Mouse (Mus musculus) lung, postnatal 25 days (tissue): ENCODE measurements at regions not wholly inside any gene's neighbourhood (a gene's known extent, or its start where the extent isn't known, plus 50 kb on each side); places are given as distances from the start of the nearest gene placed in this dataset.

Experiments
- DNase-seq: peaks from one replicate; pipeline ENCODE4 v3.0.0; 2022; ENCODE audit warnings: low spot score

DNA sequence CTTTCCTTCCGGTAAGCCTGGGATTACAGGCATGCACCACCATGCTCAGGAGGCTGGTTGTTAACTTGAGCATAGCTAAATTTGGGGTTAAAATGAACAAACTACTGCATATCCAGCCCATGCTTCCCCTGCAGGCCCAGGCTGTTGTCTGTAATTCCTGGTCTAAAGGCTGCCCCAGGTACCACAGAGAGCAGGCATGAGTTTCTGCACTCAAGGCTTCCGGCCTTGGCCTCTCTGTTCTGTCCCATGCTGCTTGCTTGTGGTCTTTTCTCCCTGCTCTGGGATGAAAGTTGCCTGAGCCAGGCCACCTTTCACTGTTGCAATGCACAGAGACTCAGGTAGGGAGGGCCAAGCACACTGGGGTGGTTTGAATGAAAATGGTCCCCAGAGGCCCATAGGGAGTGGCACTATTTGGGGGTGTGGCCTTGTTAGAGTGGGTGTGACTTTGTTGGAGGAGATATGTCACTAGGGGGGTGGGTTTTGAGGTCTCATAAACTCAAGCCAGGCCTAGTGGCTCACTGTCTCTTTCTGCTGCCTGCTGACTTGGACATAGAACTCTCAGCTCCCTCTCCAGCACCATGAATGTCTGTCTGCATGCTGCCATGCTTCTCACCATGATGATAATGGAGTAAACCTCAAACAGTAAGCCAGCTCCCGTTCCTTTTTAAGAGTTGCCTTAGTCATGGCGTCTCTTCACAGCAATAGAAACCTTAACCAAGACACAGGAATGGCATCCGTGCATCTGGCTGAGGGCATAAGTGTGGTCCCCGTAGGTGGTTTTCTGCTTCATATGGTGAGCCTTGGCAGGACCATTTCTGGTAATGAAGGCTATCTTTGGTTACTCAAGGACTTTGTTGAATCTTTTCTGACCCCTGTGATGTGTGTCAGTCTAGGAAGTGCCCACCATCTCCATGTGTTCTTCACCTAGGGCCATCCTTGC is 86.7 kb upstream of the Zfp366 start:
- no peak for DNase-seq

DNA sequence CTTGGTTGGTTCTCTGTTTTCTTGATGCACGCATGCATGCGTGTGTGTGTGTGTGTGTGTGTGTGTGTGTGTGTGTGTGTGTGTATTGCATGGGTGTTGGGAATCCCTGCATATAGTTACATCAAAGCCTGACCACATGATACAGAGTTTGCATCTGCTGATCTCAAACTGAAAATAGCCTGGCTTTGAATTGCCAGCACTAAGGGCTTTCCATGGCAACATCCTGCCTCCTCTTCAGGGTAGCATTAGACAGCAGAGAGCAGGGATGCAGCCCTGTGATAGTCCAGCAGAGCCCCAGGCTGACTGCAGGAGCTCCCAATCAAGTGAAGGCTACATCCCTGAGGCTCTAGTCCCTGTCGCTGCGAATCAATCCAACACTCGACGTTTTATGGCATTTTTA is 87.8 kb upstream of the Zfp366 start:
- DNase-seq = no peak

DNA sequence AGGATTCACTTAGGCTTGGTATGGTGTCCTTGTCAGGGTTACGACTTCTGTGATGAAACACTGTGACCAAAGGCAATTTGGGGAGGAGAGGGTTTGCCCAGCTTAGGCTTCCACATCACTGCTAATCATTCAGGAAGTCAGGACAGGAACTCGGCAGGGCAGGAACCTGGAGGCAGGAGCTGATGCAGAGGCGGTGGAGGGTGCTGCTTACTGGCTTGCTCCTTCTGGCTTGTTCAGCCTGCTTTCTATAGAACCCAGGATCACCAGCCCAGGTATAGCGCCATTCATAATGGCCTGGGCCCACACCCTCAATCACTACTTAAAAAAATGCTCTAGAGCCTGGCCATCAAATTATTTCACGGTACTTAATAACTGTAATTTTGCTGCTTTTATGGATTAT is 89.6 kb upstream of the Zfp366 start:
- no peak for DNase-seq

DNA sequence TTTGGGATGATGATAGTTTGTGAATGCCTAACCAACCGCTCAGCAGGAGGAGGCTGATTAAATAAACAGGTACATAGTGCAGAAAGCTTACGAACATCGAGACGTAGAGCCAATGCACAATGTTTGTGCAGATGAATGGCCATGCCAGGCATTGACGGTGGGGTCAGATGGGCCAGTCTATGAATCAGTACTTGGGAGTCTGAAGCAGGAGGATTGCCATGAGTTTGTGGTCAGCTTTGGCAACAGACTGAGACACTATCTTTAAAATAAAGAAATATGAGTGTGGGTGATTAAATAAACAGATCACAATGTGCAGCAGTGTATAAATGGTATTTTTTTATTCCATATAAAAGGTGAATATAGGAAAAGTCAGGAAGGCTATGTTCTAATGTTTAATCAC is 90.4 kb upstream of the Zfp366 start:
- DNase-seq = no peak

DNA sequence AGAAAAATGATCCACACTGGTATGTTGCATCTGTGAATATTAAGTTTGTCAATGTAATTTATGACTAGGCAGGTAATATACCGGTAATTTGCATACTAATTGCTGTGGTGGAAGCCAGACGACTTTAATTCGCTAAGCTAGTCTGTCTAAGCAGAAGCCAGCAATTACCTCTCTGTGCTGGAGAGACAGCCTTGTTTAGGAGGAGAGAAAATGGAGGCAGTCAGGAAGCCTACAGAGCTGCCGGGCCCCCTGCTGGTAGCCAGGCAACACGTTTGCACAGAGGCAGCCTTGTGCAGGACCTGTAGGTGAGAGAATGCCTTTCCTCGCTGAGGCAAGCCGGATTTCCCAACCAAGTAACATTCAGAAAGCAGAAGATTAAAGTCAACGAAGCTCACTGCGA is 91.4 kb upstream of the Zfp366 start:
- DNase-seq = peak; percentile 84

DNA sequence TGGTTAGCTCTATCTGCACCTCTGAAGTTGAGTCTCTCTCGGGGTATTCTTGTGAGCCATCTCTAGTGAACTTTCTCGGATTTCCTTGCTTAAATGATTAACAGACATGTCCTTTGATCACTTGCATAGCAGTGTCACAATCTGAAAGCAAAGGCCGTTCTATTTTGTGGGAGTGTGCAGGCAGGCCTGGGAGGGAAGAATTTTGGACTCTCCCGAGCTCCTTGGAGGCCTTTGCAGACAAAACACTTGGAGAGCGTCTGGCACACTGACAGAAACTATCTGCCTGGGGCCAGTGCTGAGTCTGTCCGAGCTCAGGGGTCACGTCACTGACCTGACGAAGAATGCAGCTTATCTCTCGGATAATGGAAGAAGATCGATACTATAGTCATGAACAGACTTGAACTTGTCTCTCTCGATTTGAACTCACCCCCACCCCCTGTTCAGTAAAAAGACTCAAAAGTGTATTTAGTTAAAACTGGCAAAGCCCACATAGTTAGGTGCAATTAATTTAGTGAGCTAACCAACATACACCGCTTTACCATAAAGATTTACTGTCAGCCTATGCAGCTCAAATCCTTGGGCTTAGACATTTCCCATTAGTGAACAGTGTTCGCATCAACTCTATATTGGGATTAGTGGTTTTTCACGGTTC is 92.2 kb upstream of the Zfp366 start:
- peak; percentile 27 for DNase-seq

DNA sequence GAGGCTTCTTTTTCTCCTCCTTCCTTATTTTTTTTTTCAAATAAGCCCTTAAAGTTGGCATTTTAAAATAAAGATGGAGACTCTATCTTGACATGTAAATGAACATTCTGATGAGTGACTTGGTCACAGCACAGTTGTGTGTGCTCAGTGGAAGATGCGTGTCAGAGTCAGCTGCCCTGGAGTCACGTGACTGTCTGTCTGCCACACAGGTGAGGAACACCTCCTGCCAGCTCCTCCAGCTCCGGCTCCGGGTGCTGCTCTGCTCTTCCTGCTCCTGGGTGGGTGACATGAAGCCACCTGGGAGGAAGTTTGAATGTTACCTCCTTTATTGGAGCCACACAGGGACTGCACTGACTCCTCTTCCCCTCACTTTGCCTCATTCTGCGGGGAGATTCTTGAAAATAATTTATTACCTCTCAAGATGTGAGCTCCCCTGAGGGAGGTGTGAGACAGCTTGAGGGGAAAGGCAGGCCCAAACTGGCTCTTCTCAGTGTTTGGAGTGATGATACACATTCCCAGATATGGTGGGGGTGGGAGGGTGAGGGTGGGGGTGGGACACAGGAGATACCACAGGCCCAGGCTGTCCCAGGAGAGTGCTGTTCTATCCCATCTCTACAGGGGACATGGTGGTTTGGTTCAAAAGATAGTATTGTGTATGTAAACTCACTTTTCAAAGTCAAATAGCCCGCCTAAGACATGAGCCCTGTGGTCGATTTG is 92.9 kb upstream of the Zfp366 start:
- no peak for DNase-seq

DNA sequence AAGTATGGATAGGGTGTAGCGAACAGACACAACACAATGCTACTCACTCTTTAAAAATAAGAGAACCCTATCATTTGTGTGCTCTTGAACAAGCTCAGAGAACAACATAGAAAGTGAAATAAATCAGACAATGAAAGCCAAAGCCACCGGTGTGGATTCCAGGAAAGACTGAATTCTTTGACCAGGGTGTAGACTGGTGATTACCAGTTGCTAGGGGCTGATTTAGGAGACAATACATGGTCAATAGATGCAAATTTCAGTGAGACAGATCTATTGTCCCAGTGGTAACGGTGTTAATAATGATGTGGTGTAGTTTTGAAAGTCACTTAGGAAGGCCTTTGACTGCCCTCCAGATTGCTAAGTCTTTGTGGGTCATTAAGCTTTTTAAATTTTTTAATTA is 94.3 kb upstream of the Zfp366 start:
- DNase-seq = no peak

DNA sequence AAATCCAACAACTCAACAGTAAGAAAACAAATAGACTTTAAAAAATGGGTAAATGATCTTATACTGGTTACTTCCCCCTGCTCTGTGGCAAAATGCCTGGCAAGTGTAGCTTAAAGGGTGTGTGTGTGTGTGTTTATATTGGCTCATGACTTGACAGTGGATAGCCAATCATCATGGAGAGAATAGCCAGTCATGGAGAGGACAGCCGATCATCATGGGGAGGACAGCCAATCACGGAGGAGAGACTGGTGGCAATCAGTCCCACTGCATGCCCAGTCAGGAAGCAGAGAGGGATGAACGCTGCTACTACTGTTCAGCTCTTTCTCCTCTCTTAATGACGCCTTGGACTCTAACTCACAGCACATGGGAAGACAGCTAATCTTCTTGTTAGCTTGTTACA is 96.3 kb upstream of the Zfp366 start:
- DNase-seq = no peak

DNA sequence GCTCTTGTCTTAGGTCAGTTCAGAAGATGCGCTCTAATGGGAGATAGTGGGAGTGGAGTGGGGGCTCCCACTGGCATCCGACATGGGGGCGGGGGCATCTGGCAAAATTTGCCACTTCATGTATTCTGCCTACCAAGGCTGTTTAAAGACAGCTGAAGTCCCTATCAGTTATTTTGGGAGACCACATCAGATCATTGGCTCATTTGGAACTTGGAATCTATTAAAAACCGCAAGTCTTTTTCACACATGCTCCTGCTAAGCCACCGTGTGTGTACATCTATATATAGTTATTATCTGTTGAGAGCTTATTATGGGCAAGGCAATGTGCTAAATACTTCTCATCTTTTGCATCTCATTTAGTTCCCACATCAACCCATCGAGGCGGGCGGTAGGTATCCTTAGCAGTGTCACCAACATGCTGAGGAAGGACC is 95.0 kb upstream of the 1700024P04Rik start:
- DNase-seq = no peak

DNA sequence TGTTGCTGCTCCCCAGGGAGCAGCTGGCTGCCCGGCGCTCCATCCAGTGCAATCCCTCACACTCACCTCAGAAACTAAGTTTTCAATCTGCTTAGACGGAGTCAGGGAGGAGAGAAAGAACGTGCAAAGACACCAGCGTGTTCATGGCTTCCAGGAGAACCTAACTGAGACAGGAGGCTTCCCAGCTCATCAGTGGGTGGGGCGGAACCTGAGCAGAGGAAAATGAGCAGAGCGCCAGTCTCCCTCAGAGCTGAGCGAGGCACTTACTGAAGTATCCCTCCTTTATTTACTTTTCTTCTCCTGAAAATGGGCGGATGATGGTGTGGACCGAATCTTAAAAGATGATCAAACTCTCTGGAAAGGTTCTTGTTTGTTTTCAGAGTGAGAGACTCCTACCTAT is 94.3 kb upstream of the 1700024P04Rik start:
- no peak for DNase-seq

DNA sequence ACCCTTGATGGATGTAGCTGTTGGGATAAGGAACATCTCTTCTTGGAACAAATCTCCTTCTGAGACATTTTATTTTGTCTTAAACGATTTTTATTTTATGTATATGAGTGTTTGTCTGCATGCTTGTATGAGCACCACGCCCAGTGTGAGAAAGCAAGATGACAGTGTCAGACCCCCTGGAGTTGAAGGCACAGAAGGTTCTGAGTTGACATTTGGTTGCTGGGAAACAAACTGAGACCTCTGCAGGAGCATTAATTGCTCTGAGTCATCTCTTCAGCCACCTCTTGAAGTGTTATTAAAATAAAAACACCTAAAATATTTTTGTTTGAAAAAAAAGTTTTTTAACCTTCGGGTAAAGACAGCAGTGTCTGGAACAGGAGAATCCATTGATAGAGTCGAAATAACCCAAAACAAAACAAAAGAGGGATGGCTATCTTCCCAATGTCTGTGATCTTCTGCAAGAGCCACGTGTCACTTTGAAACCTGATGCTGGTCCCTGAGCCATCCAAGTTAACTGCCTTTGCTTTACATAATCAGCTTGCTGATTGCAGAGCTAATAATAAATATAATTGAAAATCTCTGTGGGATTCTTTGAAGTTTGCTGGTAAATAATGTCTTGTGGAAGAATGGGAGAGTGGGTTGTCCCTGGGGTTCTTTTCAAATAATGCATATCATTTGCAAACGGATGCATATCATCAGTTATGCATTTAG is 92.8 kb upstream of the 1700024P04Rik start:
- no peak for DNase-seq

DNA sequence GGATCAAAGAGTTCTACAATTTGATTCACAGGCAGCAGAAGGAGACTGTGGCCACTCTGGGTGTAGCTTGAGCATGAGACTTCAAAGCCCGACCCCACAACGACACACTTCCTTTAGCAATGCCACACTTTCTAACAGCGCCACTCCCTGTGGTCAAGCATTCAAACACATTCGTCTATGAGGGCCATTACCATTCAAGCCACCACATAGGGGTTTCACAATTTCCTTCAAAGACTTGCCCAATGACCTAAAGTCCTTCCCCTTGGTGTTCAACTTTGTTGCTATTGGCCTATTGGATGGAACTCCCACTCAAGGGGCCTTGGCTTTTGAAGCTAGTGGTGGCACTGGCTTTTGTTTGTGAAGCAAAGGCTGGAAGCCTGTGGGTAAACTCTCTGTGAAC is 91.1 kb upstream of the 1700024P04Rik start:
- no peak for DNase-seq

DNA sequence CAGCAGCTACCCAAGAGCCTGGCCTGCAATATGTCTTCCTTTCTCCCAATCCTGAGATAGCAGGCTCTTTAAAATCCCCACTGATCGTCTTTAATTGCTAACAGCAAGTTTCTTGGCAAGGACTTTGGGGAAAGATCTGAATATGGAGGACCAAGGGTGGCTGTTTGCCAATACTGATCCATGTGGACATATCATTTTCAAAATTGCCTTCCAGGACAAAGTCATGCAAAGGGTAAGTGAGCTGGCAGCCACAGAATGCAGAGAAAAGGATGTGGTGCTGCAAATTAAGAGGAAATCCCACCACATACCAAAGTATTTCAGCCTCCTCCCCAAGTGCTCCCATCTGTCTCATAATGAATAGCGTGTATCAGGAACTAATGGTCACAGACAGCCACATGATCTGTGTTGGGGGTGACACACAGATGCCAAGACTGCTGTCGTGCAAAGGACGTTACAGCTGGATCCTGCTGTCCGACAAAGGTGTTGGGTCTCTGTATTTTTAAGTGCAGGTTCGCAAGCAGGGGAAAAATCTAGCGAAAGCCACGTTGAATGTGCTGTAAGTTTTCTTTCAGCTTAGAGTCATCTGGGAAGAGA is 87.6 kb upstream of the 1700024P04Rik start:
- DNase-seq = no peak

DNA sequence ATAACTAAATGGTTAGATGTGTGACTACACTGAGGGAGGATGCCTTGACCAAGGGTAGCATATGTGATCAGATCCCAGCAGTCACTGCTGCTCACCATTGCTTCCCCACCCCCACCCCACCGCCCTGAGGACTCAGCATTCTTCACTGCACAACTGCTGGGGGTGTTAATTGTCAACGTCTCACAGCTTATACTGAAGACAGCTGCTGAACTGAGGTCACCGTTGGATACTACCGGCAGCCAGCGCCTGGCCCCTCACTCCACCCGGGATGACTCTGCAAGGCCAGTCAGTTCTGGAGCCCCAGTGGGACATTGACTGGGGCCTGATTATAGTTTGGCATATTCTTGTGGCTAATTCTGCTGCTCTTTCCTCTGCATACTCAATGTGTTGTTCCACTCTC is 87.0 kb upstream of the 1700024P04Rik start:
- DNase-seq = no peak

DNA sequence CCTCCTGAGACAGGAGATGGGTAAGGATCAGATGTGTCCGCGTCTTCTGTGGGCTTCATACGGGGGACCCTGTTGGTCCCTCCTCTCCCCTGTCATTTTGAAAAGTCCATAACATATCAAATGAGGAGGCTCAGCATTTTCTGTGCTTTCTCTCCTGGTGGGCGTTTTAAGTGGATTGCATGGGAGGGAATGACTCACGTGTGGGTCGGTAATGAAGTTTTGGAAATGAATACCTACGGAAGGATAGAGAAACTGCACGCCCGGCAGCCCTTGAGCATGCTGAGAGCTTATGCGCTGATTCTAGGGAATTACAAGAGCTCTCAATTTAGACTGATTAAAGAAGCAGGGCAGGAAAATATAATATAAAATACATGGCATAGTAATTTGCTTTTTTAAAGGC is 85.4 kb upstream of the 1700024P04Rik start:
- no peak for DNase-seq

DNA sequence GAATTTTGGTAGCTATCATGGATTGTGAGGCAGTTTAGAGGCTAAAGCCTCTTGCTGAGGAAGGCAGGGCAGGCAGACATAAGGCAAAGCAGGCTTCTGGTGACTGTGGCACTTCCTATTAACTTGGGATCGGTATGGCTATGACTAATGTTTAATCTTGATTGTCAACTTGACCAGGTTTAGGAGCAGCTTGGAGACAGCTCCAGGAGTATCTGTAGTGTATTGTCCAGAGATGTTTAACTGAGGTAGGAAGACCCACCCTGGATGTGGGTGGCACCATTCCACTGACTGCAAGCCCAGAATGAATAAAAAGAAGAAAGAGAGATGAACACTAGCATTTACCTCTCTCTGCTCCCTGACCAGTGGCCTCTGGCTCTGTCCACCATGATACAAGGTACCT is 83.1 kb upstream of the 1700024P04Rik start:
- DNase-seq = no peak

DNA sequence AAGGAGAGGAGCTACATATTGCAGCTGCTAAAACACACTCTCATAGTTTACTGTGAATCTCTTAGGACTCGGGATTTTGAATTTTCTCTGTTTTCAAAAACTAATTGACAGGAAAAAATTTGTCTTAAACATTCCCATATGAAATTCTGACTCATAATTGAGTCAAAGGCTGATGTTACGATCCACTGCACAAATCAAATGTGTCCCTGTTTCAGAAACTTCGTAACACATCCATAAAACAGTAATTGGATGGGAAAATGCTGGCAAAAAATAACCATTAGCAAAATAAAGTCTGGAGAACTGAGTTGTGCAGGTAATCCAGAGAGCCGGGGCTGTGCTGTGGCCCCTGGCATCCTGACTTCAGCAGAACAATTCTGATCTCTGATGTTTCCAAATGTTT is 79.1 kb upstream of the 1700024P04Rik start:
- DNase-seq = no peak

DNA sequence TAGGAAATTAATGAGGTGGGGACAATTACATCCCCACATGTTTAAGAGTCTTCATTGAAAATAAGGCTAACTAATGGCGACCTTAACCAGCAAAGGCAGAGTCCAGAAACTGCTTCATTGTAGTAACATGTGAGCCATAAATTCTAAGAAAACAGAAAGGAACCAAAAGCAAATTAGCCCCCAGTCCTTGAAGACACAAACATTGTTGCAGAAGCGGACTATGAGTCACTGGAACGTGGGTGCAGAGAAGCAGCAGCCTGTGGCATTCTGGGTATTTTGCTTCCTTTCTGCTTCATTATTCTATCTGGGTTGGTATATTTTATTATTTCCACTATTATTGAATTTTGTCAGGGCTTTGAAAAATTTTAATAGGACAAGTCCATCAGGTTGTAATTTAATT is 78.6 kb upstream of the 1700024P04Rik start:
- no peak for DNase-seq

DNA sequence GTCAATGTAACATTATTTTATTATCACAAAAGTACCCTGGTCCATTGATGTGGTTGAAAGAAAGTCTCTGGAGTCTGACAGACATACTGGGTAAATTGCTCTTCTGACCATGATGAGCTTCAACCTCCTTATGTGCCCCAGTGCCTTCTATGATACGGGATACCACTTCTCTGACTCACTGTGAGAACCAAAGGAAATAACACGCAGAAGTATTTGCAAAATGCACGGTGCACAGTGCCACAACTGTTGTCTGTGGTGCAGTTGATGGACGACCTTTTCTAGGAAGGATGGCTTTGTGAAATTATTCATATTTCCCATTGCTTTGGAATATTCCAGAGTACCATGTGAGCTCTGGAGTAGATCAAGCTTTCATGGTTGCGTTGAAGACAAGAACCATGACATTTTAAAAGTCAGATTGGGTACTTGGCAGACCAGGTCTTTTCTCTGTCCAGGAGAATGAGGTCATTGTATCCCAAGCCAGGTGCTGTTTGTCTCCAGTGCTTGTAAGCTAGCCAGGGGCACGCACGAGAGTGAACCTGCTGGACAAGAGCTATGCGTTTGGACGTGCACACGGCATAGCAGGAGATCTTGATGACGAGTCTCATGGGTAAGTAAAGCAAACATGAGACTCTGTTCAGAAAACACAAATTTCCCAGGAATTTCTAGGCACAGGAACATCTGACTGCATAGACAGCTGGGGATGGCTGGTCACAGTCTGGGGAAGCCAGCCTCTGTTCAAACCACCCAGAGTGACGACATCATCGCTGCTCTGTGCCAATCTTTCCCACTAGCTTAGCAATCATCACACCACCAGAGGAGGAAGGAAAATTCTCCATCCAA is 74.0 kb upstream of the 1700024P04Rik start:
- DNase-seq = peak; percentile 70

DNA sequence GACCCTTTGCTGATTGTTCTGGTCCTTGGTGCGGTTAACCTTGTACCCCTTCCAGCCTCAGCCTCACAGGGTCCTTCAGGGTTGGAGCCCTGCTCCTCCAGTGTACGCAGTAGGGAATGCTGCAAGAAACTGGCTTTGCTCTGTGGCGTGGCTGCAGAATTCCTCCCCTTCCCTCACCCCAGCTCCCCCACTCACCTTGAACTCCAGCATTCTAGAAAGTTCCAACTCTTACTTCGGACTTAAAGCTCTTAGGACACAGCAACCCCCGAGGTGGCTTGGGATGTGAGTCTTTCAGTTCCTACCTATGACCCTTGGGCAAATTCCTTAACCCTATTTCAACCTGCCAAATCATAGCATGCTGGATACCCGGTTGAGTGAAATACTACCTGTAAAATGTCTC is 73.3 kb upstream of the 1700024P04Rik start:
- no peak for DNase-seq
